Mouse (Mus musculus) heart, postnatal 0 days (tissue): ENCODE measurements at regions not wholly inside any gene's neighbourhood (a gene's known extent, or its start where the extent isn't known, plus 50 kb on each side); places are given as distances from the start of the nearest gene placed in this dataset.

Experiments used
- CTCF ChIP-seq: IDR thresholded peaks from 2 replicates; pipeline ENCODE4 v1.5.1; 2016; ENCODE audit warnings: antibody characterized with exemption, control low read depth, low read depth
- EP300 ChIP-seq: IDR thresholded peaks from 2 replicates; pipeline ENCODE4 v1.6.1; 2016; ENCODE audit warnings: antibody characterized with exemption, low read depth

- no peak for TF ChIP-seq CTCF
- no peak for TF ChIP-seq EP300
Observed at GRCm38 (mm10) chr15:10770410-10771310, 56.2 kb upstream of the Rai14 start.
